Mouse (Mus musculus) liver, embryonic 14.5 days (tissue): ENCODE data around the gene Hsp90ab1.

Source experiments
- CTCF ChIP-seq: IDR thresholded peaks from 2 replicates; pipeline ENCODE4 v1.5.1; 2016; ENCODE audit warnings: antibody characterized with exemption, low read depth, control low read depth
- EP300 ChIP-seq: IDR thresholded peaks from 2 replicates; pipeline ENCODE4 v1.6.1; 2016; ENCODE audit warnings: antibody characterized with exemption, low read depth

GRCm38 (mm10) chr17:45520136-45520535 is 52.9 kb downstream of the Hsp90ab1 start:
- TF ChIP-seq CTCF (no peak), EP300 (no peak)
